Mouse (Mus musculus) MEL (cell line): Measurements from ENCODE around the gene Gab2. TPM values are rescaled to one million over a fixed set of nuclear protein-coding genes. Genes with fewer than 3 reads are reported as not detected.

Experiments used
- DNase-seq: peaks from one replicate; pipeline ENCODE4 v3.0.0; 2011; ENCODE audit warnings: low read depth, low spot score
- H3K27ac ChIP-seq: 2 replicates; pipeline ENCODE4 v1.5.1; 2012; ENCODE audit warnings: low read depth, mild to moderate bottlenecking, control low read depth, low read length, moderate library complexity; ENCODE audit not compliant: control insufficient read depth
- H3K27me3 ChIP-seq, 2 experiments: fragments of 150-350 bp in 1 of 2; sonication (generic) in 1 of 2; 2 replicates each; pipeline ENCODE4 v1.6.1; 2012; ENCODE audit warnings: low read length in 2 of 2, mild to moderate bottlenecking in 2 of 2, improper control_type of control experiment in 1 of 2, moderate library complexity in 1 of 2; ENCODE audit not compliant: insufficient read depth in 2 of 2, control insufficient read depth in 1 of 2
- H3K36me3 ChIP-seq, 2 experiments: 2 replicates each; pipeline ENCODE4 v1.6.1; 2012 to 2014; ENCODE audit warnings: low read length in 2 of 2, improper control_type of control experiment in 1 of 2, inconsistent platforms in 1 of 2, mild to moderate bottlenecking in 1 of 2; ENCODE audit not compliant: insufficient read depth in 2 of 2, control insufficient read depth in 1 of 2
- H3K4me1 ChIP-seq, 2 experiments: fragments of 150-350 bp in 1 of 2; sonication (generic) in 1 of 2; 2 replicates each; pipeline ENCODE4 v1.6.1; 2012; ENCODE audit warnings: low read length in 2 of 2, improper control_type of control experiment in 1 of 2, mild to moderate bottlenecking in 1 of 2; ENCODE audit not compliant: insufficient read depth in 2 of 2, control insufficient read depth in 1 of 2
- H3K4me3 ChIP-seq, 2 experiments: fragments of 150-350 bp in 1 of 2; sonication (generic) in 1 of 2; 2 replicates each; pipeline ENCODE4 v1.5.1; 2012; ENCODE audit warnings: low read depth in 2 of 2, low read length in 2 of 2, mild to moderate bottlenecking in 2 of 2, moderate library complexity in 2 of 2, control low read depth in 1 of 2, improper control_type of control experiment in 1 of 2; ENCODE audit not compliant: control insufficient read depth in 1 of 2, insufficient read depth in 1 of 2
- H3K79me2 ChIP-seq: 2 replicates; pipeline ENCODE4 v1.6.1; 2012; ENCODE audit warnings: mild to moderate bottlenecking, low read length, moderate library complexity; ENCODE audit not compliant: control insufficient read depth, poor library complexity, insufficient read depth
- H3K9ac ChIP-seq: 2 replicates; pipeline ENCODE4 v1.6.1; 2012; ENCODE audit warnings: low read depth, mild to moderate bottlenecking, control low read depth, low read length, moderate library complexity; ENCODE audit not compliant: control insufficient read depth, poor library complexity, severe bottlenecking
- H3K9me3 ChIP-seq: fragments of 150-350 bp; sonication (generic); replicated peaks from 2 replicates; pipeline ENCODE4 v1.6.1; 2012; ENCODE audit warnings: mild to moderate bottlenecking, low read length, improper control_type of control experiment, moderate library complexity; ENCODE audit not compliant: insufficient read depth
- BHLHE40 ChIP-seq: IDR thresholded peaks from 2 replicates; pipeline ENCODE4 v1.6.1; 2012; ENCODE audit warnings: low read depth, mild to moderate bottlenecking, inconsistent platforms, low read length, improper control_type of control experiment, borderline replicate concordance
- CTCF ChIP-seq, 3 experiments: IDR thresholded peaks in 2 of 3; conservative IDR thresholded peaks in 1 of 3; 2 replicates each; pipeline ENCODE4 v1.5.1; 2011 to 2012; ENCODE audit warnings: low read length in 3 of 3, low read depth in 2 of 3, mild to moderate bottlenecking in 2 of 3, improper control_type of control experiment in 1 of 3, inconsistent platforms in 1 of 3, mixed read lengths in 1 of 3, moderate library complexity in 1 of 3; ENCODE audit not compliant: control insufficient read depth in 1 of 3, insufficient read depth in 1 of 3, poor library complexity in 1 of 3, severe bottlenecking in 1 of 3
- E2F4 ChIP-seq: IDR thresholded peaks from 2 replicates; pipeline ENCODE4 v1.6.1; 2011; ENCODE audit warnings: low read depth, low read length, improper control_type of control experiment, borderline replicate concordance
- ELF1 ChIP-seq: IDR thresholded peaks from 2 replicates; pipeline ENCODE4 v1.6.1; 2014; ENCODE audit warnings: low read depth, mild to moderate bottlenecking, inconsistent platforms, low read length, improper control_type of control experiment, moderate library complexity
- ETS1 ChIP-seq: IDR thresholded peaks from 2 replicates; pipeline ENCODE4 v1.6.1; 2012; ENCODE audit warnings: low read depth, mild to moderate bottlenecking, inconsistent platforms, low read length, improper control_type of control experiment, moderate library complexity
- MAFK ChIP-seq: IDR thresholded peaks from 2 replicates; pipeline ENCODE4 v1.6.1; 2011; ENCODE audit warnings: low read depth, mild to moderate bottlenecking, low read length, improper control_type of control experiment, borderline replicate concordance
- MAX ChIP-seq: IDR thresholded peaks from 2 replicates; pipeline ENCODE4 v1.6.1; 2011; ENCODE audit warnings: low read length, improper control_type of control experiment
- MXI1 ChIP-seq: IDR thresholded peaks from 2 replicates; pipeline ENCODE4 v1.6.1; 2011; ENCODE audit warnings: mild to moderate bottlenecking, low read depth, low read length, improper control_type of control experiment
- NELFE ChIP-seq: IDR thresholded peaks from 2 replicates; pipeline ENCODE4 v1.6.1; 2011; ENCODE audit warnings: low read depth, low read length, improper control_type of control experiment
- NRF1 ChIP-seq: IDR thresholded peaks from 2 replicates; pipeline ENCODE4 v1.6.1; 2014; ENCODE audit warnings: low read depth, mild to moderate bottlenecking, inconsistent platforms, low read length, improper control_type of control experiment, moderate library complexity; ENCODE audit not compliant: poor library complexity, insufficient read depth, severe bottlenecking
- POLR2AphosphoS2 ChIP-seq: IDR thresholded peaks from 2 replicates; pipeline ENCODE4 v1.6.1; 2011; ENCODE audit warnings: low read length, improper control_type of control experiment
- POLR2AphosphoS5 ChIP-seq: IDR thresholded peaks from 2 replicates; pipeline ENCODE4 v1.6.1; 2012; ENCODE audit warnings: low read depth, borderline replicate concordance, mild to moderate bottlenecking, inconsistent platforms, low read length, moderate library complexity, mixed read lengths
- RAD21 ChIP-seq: IDR thresholded peaks from 2 replicates; pipeline ENCODE4 v1.6.1; 2011; ENCODE audit warnings: mild to moderate bottlenecking, low read depth, low read length, improper control_type of control experiment
- RCOR1 ChIP-seq: IDR thresholded peaks from 2 replicates; pipeline ENCODE4 v1.6.1; 2012; ENCODE audit warnings: low read depth, mild to moderate bottlenecking, inconsistent platforms, low read length, improper control_type of control experiment
- TBP ChIP-seq: IDR thresholded peaks from 2 replicates; pipeline ENCODE4 v1.8.0; 2011; ENCODE audit warnings: low read depth, low read length, improper control_type of control experiment
- UBTF ChIP-seq: IDR thresholded peaks from 2 replicates; pipeline ENCODE4 v1.6.1; 2012; ENCODE audit warnings: low read depth, mild to moderate bottlenecking, inconsistent platforms, low read length, improper control_type of control experiment, moderate library complexity, borderline replicate concordance; ENCODE audit not compliant: insufficient read depth
- USF1 ChIP-seq: IDR thresholded peaks from 2 replicates; pipeline ENCODE4 v1.6.1; 2014; ENCODE audit warnings: low read depth, mild to moderate bottlenecking, inconsistent platforms, low read length, improper control_type of control experiment, moderate library complexity
- USF2 ChIP-seq, 2 experiments: IDR thresholded peaks; 2 replicates each; pipeline ENCODE4 v1.6.1; 2011 to 2012; ENCODE audit warnings: improper control_type of control experiment in 2 of 2, low read length in 2 of 2, borderline replicate concordance in 1 of 2, inconsistent platforms in 1 of 2, low read depth in 1 of 2, mild to moderate bottlenecking in 1 of 2; ENCODE audit not compliant: insufficient read depth in 1 of 2
- ZMIZ1 ChIP-seq: IDR thresholded peaks from 2 replicates; pipeline ENCODE4 v1.6.1; 2012; ENCODE audit warnings: low read depth, mild to moderate bottlenecking, inconsistent platforms, low read length, improper control_type of control experiment, moderate library complexity
- polyA plus RNA-seq, 2 experiments: library from polyadenylated mRNA; stranded (reverse) in 1 of 2; unstranded in 1 of 2; fragments of >175 nt in 1 of 2; fragments of >200 nt in 1 of 2; gene quantifications; 2 replicates each; pipeline versions ENCODE4 v1.2.1 to v1.2.4; 2012; ENCODE audit warnings: low replicate concordance in 2 of 2, low read depth in 1 of 2; ENCODE audit not compliant: insufficient read length in 2 of 2, insufficient read depth in 1 of 2, missing spikeins in 1 of 2
- total RNA-seq: library from RNA; depleted of rRNA; stranded (reverse); fragments of 300-350 nt; gene quantifications from 2 replicates; pipeline ENCODE4 v1.2.3, GENCODE M21; 2012

Gene Gab2
- total and polyA plus RNA-seq, 3 experiments = 5.0 to 11.5 TPM; not detected in 1

DNA sequence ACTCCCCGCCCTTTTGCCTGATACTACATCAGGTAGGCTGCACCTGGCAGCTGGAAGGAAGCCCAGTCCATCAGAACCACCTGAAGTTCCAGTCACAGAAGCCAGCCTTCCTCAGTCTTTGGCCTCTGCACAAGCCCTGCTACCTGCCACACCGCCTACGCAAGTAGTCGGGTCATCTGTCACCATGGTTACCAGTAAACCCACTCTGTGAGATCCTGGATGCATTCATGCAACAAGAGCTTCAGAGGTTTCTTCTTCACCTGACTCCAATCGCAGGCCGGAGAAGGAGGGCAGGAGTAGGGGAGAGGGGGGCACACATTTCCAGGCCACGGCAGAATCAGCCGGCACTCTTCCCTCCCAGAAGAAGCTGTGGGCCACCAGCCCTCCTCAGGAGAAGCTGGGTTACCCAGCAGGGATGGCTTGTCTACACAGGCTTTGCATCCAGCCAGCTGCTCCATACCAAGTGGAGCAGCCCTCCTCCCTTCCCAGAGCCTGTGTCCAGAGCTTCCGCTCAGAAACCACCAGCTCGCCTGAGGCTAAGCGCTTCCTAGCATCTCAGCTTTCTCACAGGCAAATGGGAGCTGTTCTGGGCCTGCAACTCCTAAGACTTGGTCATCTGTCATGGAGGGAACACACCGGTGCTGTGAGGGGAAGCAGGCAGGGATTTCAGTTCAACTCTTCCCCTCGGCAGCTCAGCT is 247.7 kb downstream of the Gab2 start:
- Histone ChIP-seq H3K4me3 (no peak overlapping the region), H3K4me1 (peaks cover 6 to 14% of the 10 kb centered on the region in 2 experiments), H3K27me3 (no peaks in the 10 kb centered on the region), H3K79me2 (no peaks in the 10 kb centered on the region), H3K27ac (no peak overlapping the region), H3K9ac (no peak overlapping the region), H3K9me3 (no peaks in the 10 kb centered on the region), H3K36me3 (peaks cover 0 to 7% of the 10 kb centered on the region in 2 experiments; a peak in 2 of 4 replicates)
- DNase-seq = no peak
- TF ChIP-seq NELFE (no peak), BHLHE40 (no peak), E2F4 (no peak)
- TF ChIP-seq, all 39 proteins: peak for 0

DNA sequence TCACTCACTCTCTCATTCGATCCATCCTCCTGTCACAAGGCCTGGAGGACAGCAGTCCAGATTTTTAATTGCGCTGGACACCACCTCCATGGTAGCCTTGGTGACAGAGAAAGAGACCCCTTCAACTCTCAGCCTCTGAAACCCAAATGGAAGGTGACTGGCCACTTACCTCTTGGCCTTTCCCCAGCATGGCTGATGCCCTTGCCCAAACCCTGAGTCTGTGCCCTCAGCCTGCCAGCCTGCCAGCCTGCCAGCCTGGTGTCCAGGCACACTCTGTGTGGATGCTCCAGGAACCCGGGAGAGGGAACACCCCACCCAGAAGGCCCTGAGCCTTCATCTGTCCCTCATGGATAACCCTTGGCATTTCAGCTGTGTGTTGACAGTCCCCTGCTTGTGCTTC is 248.3 kb downstream of the Gab2 start:
- H3K9me3 ChIP-seq = no peaks in the 10 kb centered on the region
- no peak overlapping the region for H3K27ac ChIP-seq
- no peak overlapping the region for H3K4me3 ChIP-seq
- H3K4me1 ChIP-seq = peaks cover 6 to 14% of the 10 kb centered on the region in 2 experiments
- H3K27me3 ChIP-seq = no peaks in the 10 kb centered on the region
- H3K36me3 ChIP-seq = peaks cover 0 to 7% of the 10 kb centered on the region in 2 experiments; a peak in 2 of 4 replicates
- H3K9ac ChIP-seq = no peak overlapping the region
- DNase-seq = no peak
- H3K79me2 ChIP-seq = no peaks in the 10 kb centered on the region
- TF ChIP-seq POLR2AphosphoS5 (no peak), RCOR1 (no peak), UBTF (no peak), ETS1 (no peak), NRF1 (no peak), USF1 (no peak)

GRCm38 (mm10) chr7:97330931-97331645 is 249.7 kb downstream of the Gab2 start:
- TF ChIP-seq TBP = no peak
- TF ChIP-seq BHLHE40 = no peak
- TF ChIP-seq USF2 (IDR thresholded peaks at IDR 0.05; ENCODE audit: borderline replicate concordance in 1 of 2, insufficient read depth in 1 of 2, low read depth in 1 of 2, low read length in 2 of 2) = no peak
- TF ChIP-seq ELF1 = no peak
- TF ChIP-seq POLR2AphosphoS5 = no peak
- no peak for TF ChIP-seq ZMIZ1
- no peak for TF ChIP-seq MXI1
- no peak for TF ChIP-seq CTCF (IDR thresholded peaks at IDR 0.05 in 2 of 3, conservative IDR thresholded peaks at IDR 0.05 in 1 of 3; ENCODE audit: control insufficient read depth in 1 of 3, insufficient read depth in 1 of 3, low read depth in 2 of 3, low read length in 3 of 3, poor library complexity in 1 of 3, severe bottlenecking in 1 of 3)
- TF ChIP-seq MAFK = no peak
- no peak for TF ChIP-seq POLR2AphosphoS2
- no peak for TF ChIP-seq RAD21
- TF ChIP-seq NELFE = no peak
- TF ChIP-seq USF1 = no peak
- TF ChIP-seq MAX = no peak
- peak; percentile 26 for DNase-seq
- H3K9me3 ChIP-seq = no peaks in the 10 kb centered on the region
- H3K79me2 ChIP-seq = no peaks in the 10 kb centered on the region
- peaks cover 6 to 18% of the 10 kb centered on the region in 2 experiments for H3K4me1 ChIP-seq
- H3K27ac ChIP-seq = no peak overlapping the region
- peaks cover 0 to 10% of the 10 kb centered on the region in 2 experiments; a peak in 2 of 4 replicates for H3K36me3 ChIP-seq
- H3K4me3 ChIP-seq = peak overlapping the region; percentile 53 to 86
- H3K9ac ChIP-seq = peak overlapping the region; percentile 56; the same call in 1 of the 2 replicates
- H3K27me3 ChIP-seq = no peaks in the 10 kb centered on the region
